Mouse (Mus musculus) spleen, adult 12 weeks (tissue): ENCODE measurements around the gene Slc25a45.
A peak's percentile ranks its signal among the peaks of the same experiment; 100 is the strongest.

Experiments
- DNase-seq: peaks from one replicate; pipeline ENCODE4 v3.0.0; 2022; ENCODE audit warnings: low spot score

Slc25a45 gene

DNA sequence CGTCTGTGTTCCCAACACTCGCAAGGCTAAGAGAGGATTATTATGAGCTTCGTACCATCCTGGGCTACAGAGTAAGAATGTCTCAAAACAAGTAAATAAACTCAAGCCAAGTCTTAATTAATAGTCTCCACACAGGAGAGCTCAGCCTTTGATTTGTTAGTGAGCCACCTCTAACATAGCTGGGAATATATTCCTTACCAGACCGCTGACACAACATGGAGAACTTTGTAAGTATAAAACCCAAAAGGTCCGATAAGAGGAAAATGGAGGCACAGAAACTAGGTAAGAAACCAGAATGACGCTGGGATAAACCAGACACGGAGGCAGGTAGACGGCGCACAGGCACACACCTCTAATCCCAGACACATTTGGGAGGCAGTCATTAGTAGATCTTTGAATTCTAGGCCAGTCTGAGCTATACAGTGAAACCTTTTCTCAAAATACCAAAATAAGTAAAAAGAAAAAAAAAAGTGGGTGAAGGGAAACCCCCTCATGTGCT, 36.7 kb upstream of the Slc25a45 start:
- no peak for DNase-seq

DNA sequence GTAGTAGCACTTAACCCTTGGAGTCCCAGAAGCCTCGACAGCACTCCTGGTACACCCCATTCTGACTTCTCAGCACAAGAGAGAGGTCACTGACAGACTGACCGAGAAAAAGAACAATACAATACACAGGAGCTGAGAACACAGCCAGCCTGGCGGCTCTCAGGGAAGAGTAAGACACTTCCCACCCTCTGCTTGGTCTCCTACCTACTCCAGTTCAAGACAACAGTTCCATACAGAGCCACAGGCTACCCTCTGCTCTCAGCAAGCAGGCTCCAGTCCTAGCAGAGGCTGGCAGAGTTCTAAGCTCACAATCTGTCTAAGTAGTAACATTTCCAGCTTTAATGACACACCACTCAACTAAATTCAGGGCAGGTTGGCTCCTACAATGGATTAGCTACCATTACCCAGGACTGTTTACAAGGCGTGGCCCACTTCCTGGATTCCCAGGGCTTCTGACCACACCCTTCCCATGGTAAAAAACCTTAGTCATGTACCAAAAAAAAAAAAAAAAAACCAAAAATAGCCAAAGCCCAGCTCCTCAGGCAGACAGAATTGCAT, 36.1 kb upstream of the Slc25a45 start:
- DNase-seq, result peak; percentile 38

DNA sequence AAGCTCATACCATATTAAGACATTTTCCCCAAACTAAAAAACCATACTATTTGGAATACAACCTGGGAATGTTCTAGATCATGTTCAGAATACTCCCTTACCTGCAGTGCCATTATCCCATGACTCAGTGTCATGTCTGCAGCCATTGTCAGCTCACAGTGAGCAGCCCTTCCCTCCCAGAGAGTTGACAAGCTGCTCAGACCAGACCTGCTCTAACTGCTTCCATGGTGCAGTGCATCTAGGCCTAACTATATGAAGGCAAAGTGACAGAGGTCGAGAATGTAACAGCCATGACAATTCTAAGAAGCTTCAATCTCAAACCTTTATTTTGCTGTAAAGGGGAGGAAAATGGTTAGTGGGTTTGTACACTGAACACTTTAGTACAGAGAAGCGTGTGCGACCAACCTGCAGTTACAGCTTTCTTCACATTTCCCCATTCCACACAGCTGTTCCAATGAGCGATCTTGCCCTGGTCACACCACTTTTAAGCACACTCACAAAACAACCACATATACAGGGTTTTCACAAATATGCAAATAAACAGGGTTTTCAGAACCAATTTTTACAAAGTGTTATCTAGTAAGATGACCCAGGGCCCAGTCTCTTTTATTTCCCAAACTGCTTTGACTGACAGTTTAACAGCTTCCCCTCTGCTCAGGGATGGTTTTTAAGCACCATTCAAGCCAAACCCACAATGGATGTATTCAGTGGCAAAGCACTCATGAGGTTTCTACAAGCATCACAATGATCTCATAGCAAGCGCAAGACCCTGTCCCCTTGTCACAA, 35.4 kb upstream of the Slc25a45 start:
- no peak for DNase-seq

DNA sequence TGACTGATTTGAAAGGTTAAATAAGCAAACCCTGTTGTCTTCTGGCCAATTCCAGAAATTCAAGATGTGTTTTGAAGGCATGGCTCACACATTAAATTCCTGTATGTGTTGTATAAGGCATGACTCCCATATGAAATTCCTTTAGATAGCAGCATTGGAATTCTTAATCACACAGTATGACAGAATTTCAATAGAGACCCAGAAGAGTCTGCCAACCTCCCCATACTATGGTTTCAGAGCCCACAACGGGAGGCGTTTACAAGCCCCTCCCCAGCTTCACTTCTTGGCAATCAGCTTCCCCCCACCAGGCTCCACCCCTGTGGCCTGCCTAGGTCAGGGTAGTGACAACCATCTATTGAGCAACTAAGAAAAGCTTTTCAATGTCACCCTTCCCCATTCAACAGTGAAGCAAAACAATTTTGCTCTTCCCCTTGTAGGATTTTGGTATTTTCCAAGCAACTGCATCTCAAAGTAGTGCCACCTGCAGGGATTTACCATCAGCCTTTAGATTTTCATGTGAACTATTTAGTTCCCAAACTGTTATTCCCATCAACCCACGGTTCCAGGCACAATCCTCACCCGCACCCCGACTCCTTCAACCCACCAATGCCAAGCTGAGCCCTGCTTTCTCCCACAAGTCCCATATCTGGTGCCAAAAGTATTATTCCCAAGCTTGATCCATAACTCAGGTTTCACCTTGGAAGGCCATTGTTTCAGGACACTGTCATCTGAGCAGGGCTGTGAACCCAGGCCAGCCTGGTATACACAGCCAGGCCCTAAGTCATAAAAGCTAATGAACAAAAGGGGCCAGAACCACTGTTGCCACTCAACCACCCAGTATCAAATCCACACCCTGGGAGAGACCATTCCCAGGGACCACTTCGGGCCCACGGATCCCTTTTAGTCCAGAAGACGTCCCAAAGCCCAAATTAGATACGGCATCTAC, 34.5 kb upstream of the Slc25a45 start:
- peak; percentile 34 for DNase-seq

DNA sequence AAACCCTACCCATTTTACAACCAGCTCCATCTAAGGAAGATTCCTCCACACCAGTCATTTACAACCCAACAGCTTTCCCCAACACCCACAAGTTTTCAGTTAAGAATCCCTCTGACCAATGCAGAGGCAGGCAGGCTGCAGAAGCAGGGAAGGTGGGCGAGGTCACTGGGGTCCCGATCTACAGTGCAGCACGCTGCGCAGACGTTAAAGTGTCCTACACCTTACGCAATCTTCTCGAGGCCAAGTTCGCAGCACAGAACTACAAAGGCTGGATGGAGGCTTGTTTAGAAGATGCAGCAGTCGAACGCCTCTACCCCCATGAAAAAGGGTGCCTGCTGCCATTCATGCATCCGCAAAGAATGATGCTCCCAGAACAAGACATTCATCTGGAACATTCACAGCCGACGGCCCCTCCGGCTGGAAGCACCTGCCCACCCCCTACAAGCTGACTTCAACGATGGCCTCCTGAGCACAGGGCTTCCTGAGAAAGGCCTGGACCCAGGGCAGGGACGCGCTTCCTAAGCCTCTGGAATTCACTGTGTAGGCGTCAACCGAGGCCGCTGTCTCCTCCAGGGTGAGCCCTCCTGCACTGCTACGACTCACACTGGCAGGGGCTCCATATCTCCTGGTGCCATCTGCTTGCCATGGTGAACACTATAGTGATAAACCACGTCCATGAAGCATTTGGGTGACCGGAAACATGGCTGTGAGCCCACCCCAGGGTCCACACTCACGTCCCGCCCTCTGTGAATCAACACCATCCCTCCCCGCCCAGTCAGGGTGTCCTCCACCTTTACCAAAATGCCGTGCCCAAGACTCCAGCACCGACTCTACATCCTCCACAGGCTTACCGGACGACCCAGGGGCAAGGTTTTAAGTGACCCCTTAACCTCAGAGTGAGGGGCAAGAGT, 33.6 kb upstream of the Slc25a45 start:
- DNase-seq, result peak; percentile 63

DNA sequence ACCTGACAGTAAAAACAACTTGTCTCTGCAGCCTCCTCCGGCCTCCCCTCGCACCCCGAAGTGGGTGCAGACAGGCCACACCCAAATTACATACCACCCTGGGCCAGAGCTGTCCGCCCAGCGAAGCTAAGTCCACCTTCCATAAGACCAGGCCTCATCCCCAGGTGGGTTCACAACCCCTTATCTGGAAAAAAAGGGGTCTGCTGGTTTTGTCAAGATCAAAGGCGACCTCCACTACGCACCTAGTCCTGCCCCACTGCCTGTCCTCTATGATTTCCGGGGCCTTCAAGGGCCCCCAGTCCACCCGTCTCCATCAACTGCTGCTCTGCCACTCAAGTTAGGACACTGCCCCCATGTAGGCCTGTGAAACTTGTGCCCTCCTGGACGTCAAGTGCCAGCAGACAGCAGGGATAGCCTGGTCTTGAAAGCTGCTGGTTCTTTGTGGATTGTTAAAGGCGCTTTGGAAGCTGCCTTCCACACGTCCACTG, 32.7 kb upstream of the Slc25a45 start:
- DNase-seq, result no peak

DNA sequence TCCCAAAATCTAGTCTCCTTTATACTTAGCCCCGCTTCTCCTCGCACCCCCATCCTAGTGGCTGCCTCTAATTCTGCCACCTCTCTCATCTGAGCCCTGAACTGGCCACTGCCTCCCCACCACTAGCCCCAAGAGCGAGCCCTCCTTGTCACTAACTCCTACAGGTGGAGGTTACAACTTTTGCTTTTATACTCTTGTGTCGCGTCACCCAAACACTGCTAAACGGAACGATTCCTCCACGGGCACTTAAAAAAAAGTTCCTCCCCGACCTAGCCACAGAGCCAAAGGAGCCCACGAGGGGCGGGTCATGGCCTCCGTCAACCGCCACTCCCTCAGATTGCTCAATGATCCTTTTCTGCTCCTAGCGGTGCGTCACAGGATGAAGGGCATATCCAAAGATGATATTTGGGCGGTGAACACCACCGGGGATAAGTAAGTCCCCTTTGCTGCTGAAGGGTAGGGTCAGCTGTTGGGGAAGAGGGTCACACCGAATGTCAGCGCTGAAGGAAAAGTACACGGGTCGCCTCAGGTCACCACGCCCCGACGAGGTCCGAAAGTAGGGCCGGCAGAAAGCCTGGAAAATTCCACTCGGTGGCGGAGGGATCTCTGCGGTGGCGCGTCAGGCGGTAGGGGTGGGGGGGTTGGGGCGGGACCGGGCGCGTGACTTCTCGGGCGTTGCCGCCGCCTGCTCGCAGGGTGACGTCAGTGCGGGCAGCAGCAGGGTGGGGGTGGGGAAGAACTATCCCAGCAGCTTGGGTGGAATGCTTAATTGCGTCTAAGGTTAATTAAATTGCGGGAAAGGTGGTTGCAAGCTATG, 32.1 kb upstream of the Slc25a45 start:
- DNase-seq, result peak; percentile 93

DNA sequence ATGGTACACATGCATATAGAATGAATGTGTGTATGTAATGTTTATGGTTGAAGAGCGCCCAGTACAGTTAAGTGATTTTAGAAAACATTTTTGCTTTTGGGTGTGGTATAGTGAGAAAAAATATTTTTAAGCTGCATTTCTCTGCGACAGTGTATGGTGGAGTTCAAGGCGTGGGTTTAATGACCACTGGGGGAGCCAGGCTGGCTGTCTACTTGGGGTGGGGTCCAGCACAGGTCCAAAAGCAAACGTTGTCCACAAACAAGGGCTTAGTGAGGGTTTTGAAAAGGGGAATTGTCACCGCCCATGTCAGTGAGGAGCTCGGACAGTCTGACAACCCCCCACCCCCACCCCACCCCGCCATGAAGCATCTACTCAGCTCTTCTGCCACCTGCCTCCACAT, 31.5 kb upstream of the Slc25a45 start:
- DNase-seq, result peak; percentile 41

DNA sequence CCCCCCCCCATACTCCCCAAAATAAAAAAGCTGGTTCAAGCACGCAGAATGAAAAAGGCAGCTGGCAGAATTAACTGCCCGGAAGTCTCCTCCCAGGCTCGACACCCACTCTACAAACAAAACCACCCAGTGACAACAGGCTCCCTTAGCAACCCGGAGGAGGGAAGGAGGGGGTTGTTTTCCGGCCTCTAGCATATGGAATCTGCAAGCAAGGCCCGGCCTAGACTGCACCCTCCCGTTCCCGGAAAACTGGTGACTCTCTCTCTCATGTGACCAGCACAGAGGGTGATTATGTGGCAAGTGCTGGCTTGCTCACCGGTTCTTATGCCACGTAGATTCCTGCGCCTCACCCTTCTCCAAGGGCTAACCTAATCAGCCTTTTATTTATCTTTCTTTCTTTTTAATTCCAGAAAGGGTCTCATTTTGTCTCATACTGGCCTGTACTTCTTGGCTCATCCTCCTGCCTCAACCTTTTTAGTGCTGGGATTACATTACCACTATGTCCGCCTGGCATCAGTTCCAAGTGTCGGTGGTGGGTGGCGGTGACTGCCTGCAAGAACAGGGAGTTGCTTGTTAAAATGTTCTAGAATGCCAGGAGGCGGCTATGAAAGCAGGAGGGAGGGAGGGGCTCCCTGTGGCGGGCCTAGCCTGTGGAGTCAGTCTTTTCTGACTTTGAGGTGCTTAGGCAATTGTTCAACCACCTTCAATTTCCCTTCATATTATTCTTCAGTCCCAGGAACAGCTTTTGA, 30.9 kb upstream of the Slc25a45 start:
- DNase-seq, result peak; percentile 74

DNA sequence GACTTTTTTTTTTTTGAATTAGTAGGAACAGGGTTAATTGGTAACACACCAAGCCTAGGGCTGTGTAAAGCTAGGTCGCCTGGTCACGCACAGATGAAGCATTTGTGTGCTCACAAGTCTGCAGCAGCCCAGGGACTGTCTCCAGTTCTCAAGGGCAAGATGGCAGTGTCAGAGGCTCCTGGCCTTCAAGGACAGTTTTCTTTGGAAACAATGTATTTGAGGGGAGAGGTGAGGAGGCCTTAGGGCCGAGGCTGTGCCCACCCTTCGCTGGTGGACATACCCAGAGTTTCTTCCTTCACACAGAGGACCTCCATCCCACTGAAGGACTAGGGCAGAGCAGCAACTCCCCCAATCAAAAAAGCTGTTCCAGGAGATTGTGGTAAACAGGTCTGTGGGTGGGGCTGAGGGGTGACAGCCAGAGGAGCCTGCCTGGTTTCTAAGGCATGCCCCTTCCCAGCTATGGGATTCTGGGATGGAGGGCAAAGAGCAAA, 30.3 kb upstream of the Slc25a45 start:
- DNase-seq, result peak; percentile 56

DNA sequence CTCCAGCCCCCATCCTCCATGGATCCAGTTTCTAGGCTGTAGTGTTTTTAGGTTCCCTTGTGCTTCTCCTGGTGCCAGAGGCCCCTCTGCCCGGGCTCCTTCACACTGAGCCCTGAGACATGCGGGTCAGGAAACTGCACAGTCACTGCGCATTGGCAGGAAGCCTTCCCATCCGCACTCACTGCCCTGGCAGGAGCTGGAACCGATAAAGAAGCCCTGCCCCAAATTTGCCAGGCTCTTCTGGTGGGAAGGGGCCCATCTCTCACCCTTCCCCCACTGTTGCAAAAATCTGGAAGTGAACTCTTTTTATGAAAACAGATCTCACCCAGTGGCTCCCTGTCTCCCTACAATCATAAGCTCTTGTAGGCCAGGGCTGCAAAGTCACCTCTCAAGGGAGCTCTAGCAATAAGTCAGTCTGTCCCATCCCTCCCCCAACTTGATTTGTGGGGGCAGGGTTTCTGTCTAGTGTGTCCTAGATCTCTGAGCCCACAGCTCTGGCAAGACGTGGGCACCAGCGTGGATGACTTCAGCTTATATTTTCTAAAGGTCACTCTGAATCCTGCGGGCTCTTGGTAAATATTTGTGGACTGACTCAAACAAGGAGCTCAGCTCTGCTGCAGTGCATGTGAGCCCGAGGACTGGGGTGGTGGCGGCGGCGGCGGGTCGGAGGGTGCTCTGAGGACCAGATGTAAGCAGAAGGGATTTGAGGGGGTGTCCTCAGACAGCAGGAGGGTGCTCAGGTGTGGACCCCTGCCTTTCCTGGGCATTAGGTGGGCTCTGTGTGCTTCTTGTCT, 29.4 kb upstream of the Slc25a45 start:
- peak; percentile 84 for DNase-seq

DNA sequence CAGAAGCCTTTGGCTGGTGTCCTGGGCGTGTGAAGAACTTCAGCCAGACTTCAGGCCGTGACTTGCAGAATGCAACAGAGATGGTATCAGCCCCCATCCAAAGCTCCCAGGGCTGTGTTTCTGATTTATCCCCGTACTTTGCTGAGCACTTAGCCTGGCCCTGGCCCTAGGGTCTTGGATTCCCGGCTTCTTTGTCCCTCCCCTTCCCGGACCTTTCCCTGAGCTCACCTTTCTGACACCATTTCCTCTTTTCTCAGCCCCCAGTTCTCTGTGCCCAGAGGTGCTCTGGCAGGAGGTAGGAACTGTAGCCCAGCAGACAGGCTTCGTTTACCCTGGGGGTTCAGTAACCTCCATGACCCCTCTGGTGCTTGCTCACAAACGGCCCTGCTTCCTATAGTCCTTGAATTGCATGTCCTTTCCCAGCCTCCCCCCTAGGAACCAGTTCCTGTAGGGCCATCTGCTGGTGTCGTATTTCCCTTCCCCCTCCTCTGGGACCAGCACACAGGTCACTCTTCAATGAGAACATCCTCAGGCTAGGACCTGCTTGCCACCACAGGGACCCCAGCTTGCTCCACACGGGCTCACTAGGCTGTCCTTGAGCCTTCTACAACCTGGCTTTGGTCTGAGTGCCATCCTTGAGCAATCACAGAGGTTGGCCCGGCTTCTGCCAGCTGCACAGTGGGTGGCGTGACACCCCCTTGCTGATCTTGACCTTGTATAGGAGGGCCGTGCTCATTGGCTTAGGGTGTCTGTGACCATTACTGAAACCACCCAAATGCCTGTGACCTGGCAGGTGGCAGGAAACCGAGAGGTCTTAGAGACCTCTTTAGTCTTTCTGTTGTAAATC, 28.6 kb upstream of the Slc25a45 start:
- no peak for DNase-seq

DNA sequence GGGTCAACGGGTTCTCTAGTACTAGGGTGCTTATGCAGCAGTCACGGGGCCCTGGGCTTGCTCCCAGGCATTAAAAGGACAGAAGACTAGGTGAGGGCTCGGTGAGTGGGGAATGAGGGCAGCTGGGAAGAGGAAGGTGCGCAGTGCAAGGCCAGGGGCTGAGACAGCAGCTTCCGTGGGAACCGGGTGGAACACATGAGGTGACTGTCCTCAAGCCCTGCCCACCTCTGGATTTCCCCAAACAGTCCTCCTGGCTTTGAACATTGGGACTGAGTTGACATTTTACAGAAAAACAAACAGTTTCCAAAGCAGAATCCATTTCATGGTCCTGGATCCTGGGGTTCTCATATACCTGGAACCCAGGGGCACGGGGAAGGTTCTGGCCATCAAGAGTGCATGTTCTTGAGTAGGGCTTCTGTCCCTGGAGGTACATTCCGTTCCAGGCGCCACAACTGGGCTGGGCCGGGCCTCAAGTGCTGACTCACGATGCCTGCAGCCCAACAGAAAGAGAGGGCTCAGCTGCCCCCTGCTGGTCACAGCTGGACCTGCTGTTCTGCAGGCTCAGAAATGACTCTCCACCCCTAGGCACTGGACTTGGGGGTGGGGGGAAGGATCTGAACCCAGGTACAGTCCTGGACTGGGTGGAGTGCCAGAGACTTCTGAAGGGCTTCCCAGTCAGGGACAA, 27.6 kb upstream of the Slc25a45 start:
- peak; percentile 88 for DNase-seq

DNA sequence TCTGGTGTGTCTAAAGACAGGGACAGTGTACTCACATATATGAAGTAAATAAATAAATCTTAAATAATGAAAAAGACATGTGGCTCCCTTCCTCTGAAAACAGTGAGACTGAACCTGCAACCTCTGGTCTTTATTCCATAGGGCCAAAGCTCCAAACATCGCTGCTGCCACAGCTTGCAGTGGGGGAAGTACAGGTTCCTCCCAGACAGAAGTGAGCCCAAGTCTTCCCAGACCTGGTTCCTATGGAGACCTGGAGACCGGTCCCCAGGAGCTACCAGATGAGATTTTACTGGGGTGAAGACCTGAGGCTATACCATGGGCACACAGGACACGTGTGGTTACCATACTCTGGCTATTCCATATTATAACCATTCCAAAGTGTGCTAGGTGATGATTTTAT, 26.7 kb upstream of the Slc25a45 start:
- no peak for DNase-seq

DNA sequence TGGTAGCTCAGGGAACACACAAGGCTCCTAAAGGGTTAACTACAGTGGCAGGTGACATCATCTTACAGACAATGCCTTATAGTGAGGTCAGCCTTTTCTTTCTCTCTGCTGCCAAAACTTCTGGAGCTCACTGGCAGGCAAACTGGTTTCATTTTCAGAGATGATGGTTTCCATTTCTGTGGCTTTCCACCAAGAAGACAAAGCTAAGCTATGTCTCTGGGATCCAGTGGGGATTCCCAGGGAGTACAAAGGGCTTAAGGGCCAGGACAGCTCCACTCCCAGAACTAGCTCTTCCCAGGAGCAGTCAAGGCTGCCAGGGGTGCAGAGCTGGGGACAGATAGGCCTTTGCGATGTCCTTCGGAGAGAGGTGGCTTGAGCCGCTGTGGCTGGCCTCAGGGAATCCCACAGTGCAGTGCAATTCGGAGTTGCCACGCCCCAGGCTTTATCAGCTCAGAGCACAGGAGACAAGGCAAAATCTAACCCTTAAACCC, 26.1 kb upstream of the Slc25a45 start:
- DNase-seq, result no peak

DNA sequence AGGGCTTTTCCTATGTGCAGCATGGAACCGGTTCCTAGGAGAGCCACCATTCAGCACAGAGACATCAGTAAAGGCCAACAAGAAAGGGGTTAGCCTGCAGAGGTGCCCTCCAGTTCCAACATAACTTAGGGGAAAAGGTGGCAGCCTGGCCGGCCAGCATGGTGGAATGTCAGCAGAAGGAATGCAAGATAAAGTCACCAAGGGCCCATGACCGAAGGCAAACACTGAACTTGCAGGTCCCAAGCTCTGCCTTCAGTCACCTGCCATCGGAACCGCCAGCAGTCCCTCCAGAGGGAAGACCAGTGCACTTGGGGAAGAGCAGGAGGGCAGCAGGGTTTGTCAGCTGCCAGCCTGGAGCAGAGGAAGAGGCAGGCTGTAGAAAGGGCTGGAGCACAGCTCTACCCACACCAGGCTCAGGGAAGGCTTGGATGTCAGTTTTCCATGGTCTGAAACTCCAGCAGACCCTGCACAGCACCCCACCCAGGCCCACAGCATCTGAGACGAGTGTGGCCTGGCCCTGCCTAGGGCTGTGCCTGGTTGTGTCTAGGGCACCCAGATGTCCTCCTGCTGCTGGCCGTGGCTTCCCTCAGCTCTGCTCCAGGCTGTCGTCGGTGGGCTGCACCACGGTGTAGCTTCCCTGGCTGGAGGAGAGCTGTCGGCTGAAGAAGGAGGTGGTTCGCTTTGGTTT, 25.4 kb upstream of the Slc25a45 start:
- DNase-seq, result no peak
